Mouse (Mus musculus) hindbrain, embryonic 12.5 days (tissue): ENCODE results near the gene Scamp2. TPM values are rescaled to one million over a fixed set of nuclear protein-coding genes. Genes with fewer than 3 reads are reported as not detected.

Source experiments
- ATAC-seq: fragments of 200-750 bp; cut with Nextera tagmentation; 2 replicates; pipeline ENCODE4 v1.8.0; 2017; ENCODE audit warnings: moderate TSS enrichment; ENCODE audit not compliant: low FRiP score
- H3K27ac ChIP-seq: fragments of 300-500 bp; sonication (generic); 2 replicates; pipeline ENCODE4 v1.5.1; 2016; ENCODE audit warnings: mild to moderate bottlenecking
- H3K27me3 ChIP-seq: fragments of 300-500 bp; sonication (generic); 2 replicates; pipeline ENCODE4 v1.6.1; 2016; ENCODE audit warnings: mild to moderate bottlenecking
- H3K36me3 ChIP-seq: fragments of 300-500 bp; sonication (generic); 2 replicates; pipeline ENCODE4 v1.6.1; 2016; ENCODE audit warnings: mild to moderate bottlenecking
- H3K4me1 ChIP-seq: fragments of 300-500 bp; sonication (generic); 2 replicates; pipeline ENCODE4 v1.6.1; 2016
- H3K4me2 ChIP-seq: fragments of 300-500 bp; sonication (generic); replicated peaks from 2 replicates; pipeline ENCODE4 v1.6.1; 2016; ENCODE audit warnings: mild to moderate bottlenecking
- H3K4me3 ChIP-seq: fragments of 300-500 bp; sonication (generic); 2 replicates; pipeline ENCODE4 v1.5.1; 2016; ENCODE audit warnings: mild to moderate bottlenecking
- H3K9ac ChIP-seq: fragments of 300-500 bp; sonication (generic); 2 replicates; pipeline ENCODE4 v1.6.1; 2016; ENCODE audit warnings: mild to moderate bottlenecking, moderate library complexity
- H3K9me3 ChIP-seq: fragments of 300-500 bp; sonication (generic); replicated peaks from 2 replicates; pipeline ENCODE4 v1.6.1; 2016; ENCODE audit warnings: mild to moderate bottlenecking
- WGBS: fragments of 180-500 bp; shearing (Covaris S2); methylation state at CpG from one replicate; pipeline ENCODE4 v1.1.7; 2016; 5-methylcytosine and 5-hydroxymethylcytosine counted together
- polyA plus RNA-seq: library from polyadenylated mRNA; unstranded; fragments of >200 nt; fragmentation: Nextera tagmentation; extraction: Ambion mirVana; gene quantifications from 2 replicates; pipeline ENCODE4 v1.2.1, GENCODE M21; 2016

Gene Scamp2
- polyA plus RNA-seq, 1 experiment from 2014 or later: 61.9 TPM

GRCm38 (mm10) chr9:57602098-57602497 lies 41.4 kb downstream of the Scamp2 start:
- no peak overlapping the region for H3K27ac ChIP-seq
- no peak overlapping the region for H3K4me3 ChIP-seq
- ATAC-seq: no peak
- no peak overlapping the region for H3K9ac ChIP-seq
- H3K36me3 ChIP-seq: no peaks in the 10 kb centered on the region
- 75% methylated on average over 8 of the region's 8 CpGs for WGBS
- H3K4me2 ChIP-seq: no peak overlapping the region
- peaks cover 50% of the 10 kb centered on the region for H3K4me1 ChIP-seq
- H3K9me3 ChIP-seq: no peaks in the 10 kb centered on the region
- H3K27me3 ChIP-seq: peaks cover 26% of the 10 kb centered on the region

DNA sequence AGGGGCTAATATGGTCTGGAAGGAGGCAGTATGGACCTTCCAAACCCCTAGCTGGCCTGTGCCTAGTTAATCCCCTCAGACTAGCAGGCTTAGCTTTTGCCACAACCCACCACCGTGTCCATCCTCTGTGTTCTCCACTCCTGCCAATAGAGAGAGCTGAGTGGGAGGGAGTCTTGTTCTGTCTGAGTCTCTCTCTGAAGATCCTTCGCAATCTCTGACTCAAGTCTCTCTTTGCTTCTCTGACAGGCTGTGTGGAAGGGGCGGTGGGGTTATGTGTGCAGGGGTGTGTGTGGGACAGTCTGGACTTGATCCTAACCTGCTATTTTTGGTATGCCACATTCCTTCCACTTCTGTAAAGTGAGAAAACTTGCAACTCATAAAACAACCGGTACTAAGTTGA lies 44.1 kb downstream of the Scamp2 start:
- H3K36me3 ChIP-seq: no peaks in the 10 kb centered on the region
- WGBS: 82% methylated on average over 4 of the region's 4 CpGs
- no peak for ATAC-seq

DNA sequence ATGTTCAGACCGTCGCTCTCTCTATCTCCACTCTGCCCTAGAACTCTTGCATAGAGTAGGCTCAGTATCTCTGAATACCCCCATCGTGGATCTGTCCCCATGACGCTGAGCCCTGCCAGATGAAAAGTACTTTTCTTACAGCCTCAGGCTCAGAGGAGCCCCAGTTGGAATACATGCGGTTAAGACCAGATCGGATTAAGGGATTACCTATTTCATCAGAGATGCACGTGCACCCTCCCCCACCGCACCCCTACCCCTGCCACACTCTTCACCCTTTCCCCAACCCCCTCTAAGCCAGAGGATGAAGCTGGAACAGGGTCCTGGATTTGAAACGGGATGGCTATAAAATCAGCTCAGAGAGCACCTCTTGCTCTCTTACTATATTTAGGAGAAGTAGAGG lies 44.8 kb downstream of the Scamp2 start:
- Histone ChIP-seq H3K36me3 (no peaks in the 10 kb centered on the region), H3K9ac (no peak overlapping the region), H3K4me1 (peaks cover 23% of the 10 kb centered on the region), H3K4me3 (no peak overlapping the region), H3K27me3 (peaks cover 29% of the 10 kb centered on the region), H3K4me2 (no peak overlapping the region), H3K27ac (no peak overlapping the region), H3K9me3 (no peaks in the 10 kb centered on the region)
- 18% methylated on average over 9 of the region's 9 CpGs for WGBS
- ATAC-seq: no peak

More for the DNA sequence above, 44.1 kb downstream of the Scamp2 start:
- peaks cover 29% of the 10 kb centered on the region for H3K27me3 ChIP-seq
- H3K4me2 ChIP-seq: no peak overlapping the region
- H3K9ac ChIP-seq: no peak overlapping the region
- no peaks in the 10 kb centered on the region for H3K9me3 ChIP-seq
- no peak overlapping the region for H3K27ac ChIP-seq
- peaks cover 25% of the 10 kb centered on the region for H3K4me1 ChIP-seq
- no peak overlapping the region for H3K4me3 ChIP-seq

DNA sequence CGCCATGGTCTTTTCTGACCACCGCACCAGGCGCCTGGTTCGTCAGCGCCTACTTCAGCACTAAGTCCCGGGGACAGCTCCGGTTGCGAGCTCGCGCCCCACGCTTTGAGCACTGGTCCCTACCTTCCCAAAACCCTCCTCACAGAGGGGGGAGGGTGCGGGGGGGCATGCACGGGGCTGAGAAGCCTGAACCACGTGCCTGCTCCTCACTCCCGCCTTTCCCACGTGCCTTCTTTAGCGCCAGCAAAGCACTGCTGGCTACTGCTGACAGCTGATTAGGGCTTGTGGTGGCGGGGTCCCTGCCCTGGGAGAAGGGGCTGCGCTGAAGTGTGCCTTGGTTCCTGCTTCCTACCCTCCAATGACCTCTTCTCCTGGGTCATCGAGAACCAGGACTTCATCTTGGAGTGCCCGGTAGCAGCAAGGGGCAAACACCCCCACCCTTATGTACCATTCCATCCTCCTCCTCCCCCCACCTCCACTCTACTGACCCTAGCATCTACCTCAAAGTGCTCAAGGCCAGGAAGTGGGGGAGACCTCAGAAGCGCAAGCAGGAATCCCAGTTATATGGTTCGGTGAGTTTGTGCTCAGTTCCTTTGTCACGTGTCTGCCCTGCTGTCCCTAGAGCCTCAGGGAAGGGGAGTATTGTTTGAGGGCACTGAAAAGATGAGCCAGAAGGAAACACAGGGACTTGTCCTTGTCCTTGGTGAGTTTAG lies 45.6 kb downstream of the Scamp2 start, which contains the start of gene Cplx3:
Gene Cplx3 (minus strand): TSS at position 143 of the 713 bp plus-strand sequence.
- peaks cover 29% of the 10 kb centered on the region for H3K27me3 ChIP-seq
- H3K36me3 ChIP-seq: no peaks in the 10 kb centered on the region
- H3K4me1 ChIP-seq: peaks cover 15% of the 10 kb centered on the region
- H3K9ac ChIP-seq: no peak within 1 kb of the TSS
- no peak within 1 kb of the TSS for H3K27ac ChIP-seq
- no peak within 1 kb of the TSS for H3K4me3 ChIP-seq
- 6% methylated on average over 24 of the region's 24 CpGs for WGBS
- peak within 1 kb of the TSS; percentile 33 for H3K4me2 ChIP-seq
- ATAC-seq: peak; percentile 43; the same call in 1 of the 2 replicates
- H3K9me3 ChIP-seq: no peaks in the 10 kb centered on the region

- Histone ChIP-seq H3K27me3 (peaks cover 23% of the 10 kb centered on the region), H3K4me1 (peaks cover 11% of the 10 kb centered on the region), H3K27ac (no peak overlapping the region), H3K9me3 (no peaks in the 10 kb centered on the region), H3K36me3 (no peaks in the 10 kb centered on the region), H3K4me3 (no peak overlapping the region), H3K9ac (no peak overlapping the region), H3K4me2 (no peak overlapping the region)
- 67% methylated on average over 3 of the region's 3 CpGs for WGBS
- no peak for ATAC-seq
These were observed 49.1 kb downstream of the Scamp2 start for GRCm38 (mm10) chr9:57609803-57610202.

- Histone ChIP-seq H3K27me3 (peaks cover 20% of the 10 kb centered on the region), H3K36me3 (no peaks in the 10 kb centered on the region), H3K4me2 (no peak overlapping the region), H3K27ac (no peak overlapping the region), H3K9ac (no peak overlapping the region), H3K4me1 (peaks cover 11% of the 10 kb centered on the region), H3K9me3 (no peaks in the 10 kb centered on the region), H3K4me3 (no peak overlapping the region)
- WGBS: 68% methylated on average over 3 of the region's 3 CpGs
- no peak for ATAC-seq
These were observed 49.6 kb downstream of the Scamp2 start for GRCm38 (mm10) chr9:57610359-57610826.

- Histone ChIP-seq H3K9ac (no peak overlapping the region), H3K36me3 (no peaks in the 10 kb centered on the region), H3K4me3 (no peak overlapping the region), H3K27ac (no peak overlapping the region), H3K4me1 (no peaks in the 10 kb centered on the region), H3K9me3 (no peaks in the 10 kb centered on the region), H3K27me3 (0 out of 2 replicates have a peak, but pooled peaks cover 3% of the 10 kb centered on the region), H3K4me2 (no peak overlapping the region)
- no peak for ATAC-seq
- WGBS: 87% methylated on average over 7 of the region's 7 CpGs
These were observed 51.8 kb downstream of the Scamp2 start for GRCm38 (mm10) chr9:57612587-57612986.

DNA sequence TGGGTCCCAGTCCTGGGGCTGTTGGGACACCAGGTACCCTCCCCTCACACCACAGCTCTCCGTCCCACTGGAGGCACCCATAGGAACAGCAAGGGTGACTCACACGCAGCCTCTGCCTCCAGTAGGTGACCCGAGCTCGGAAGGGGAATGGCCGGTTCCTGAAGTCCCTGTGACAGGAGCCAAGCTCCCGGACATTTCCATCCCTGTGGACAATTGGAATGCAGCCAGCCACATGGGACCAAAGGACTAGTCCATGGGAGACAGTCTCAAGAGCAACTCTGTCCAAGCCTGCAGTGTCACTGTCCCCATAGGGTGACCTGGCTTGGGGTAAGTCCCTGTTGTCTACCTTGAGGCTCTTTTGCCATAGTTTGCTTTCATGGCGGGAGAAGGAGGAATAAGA lies 53.2 kb downstream of the Scamp2 start:
- Histone ChIP-seq H3K9me3 (no peaks in the 10 kb centered on the region), H3K36me3 (no peaks in the 10 kb centered on the region), H3K27me3 (no peaks in the 10 kb centered on the region), H3K27ac (no peak overlapping the region), H3K4me2 (no peak overlapping the region), H3K9ac (no peak overlapping the region), H3K4me3 (no peak overlapping the region), H3K4me1 (no peaks in the 10 kb centered on the region)
- ATAC-seq: no peak
- WGBS: 86% methylated on average over 7 of the region's 7 CpGs

GRCm38 (mm10) chr9:57614786-57615185 lies 54.0 kb downstream of the Scamp2 start:
- Histone ChIP-seq H3K36me3 (no peaks in the 10 kb centered on the region), H3K9ac (no peak overlapping the region), H3K4me3 (no peak overlapping the region), H3K9me3 (no peaks in the 10 kb centered on the region), H3K27me3 (no peaks in the 10 kb centered on the region), H3K4me2 (no peak overlapping the region), H3K27ac (no peak overlapping the region), H3K4me1 (no peaks in the 10 kb centered on the region)
- WGBS: 89% methylated on average over 4 of the region's 4 CpGs
- ATAC-seq: no peak

DNA sequence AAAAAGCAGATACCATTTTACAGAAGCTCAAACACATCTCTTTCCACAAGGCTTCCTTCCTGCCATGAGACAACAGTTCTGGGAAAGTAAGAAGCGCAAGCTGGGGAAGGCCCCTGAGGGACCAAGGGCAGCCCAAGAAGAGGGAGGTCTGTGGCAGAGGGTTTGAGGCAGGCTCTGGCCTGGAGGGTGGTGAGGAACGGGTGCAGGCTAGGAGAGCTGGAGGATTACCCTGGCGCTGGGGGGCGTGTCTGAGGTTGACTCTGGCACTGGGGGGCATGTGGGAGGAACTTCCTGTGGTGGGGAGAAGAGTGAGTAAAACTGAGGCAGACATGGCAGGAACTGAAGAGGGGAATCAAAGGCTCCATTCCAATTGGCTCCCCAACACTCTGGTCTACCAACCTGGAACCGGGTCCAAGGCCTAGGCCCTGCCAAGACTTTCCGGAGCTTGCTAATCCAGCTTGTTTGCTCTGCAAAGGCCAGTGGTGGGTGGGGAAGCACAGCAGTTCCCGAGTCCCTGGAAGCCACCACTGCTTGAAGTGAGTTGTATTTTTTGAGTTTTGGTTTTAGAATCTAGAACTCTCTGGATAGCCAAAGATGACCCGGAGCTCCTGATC lies 56.9 kb downstream of the Scamp2 start:
- no peak overlapping the region for H3K27ac ChIP-seq
- no peak for ATAC-seq
- no peak overlapping the region for H3K4me2 ChIP-seq
- no peaks in the 10 kb centered on the region for H3K4me1 ChIP-seq
- 78% methylated on average over 8 of the region's 8 CpGs for WGBS
- H3K36me3 ChIP-seq: no peaks in the 10 kb centered on the region
- no peaks in the 10 kb centered on the region for H3K27me3 ChIP-seq
- no peak overlapping the region for H3K4me3 ChIP-seq
- no peak overlapping the region for H3K9ac ChIP-seq
- no peaks in the 10 kb centered on the region for H3K9me3 ChIP-seq

GRCm38 (mm10) chr9:57618854-57619253 lies 58.1 kb downstream of the Scamp2 start:
- 82% methylated on average over 8 of the region's 8 CpGs for WGBS
- H3K4me1 ChIP-seq: no peaks in the 10 kb centered on the region
- no peak overlapping the region for H3K4me3 ChIP-seq
- H3K36me3 ChIP-seq: no peaks in the 10 kb centered on the region
- H3K4me2 ChIP-seq: no peak overlapping the region
- H3K9ac ChIP-seq: no peak overlapping the region
- no peaks in the 10 kb centered on the region for H3K9me3 ChIP-seq
- H3K27ac ChIP-seq: no peak overlapping the region
- no peak for ATAC-seq
- no peaks in the 10 kb centered on the region for H3K27me3 ChIP-seq

- Histone ChIP-seq H3K27me3 (no peaks in the 10 kb centered on the region), H3K4me2 (no peak within 1 kb of the TSS), H3K27ac (no peak within 1 kb of the TSS), H3K36me3 (peaks cover 14% of the 10 kb centered on the region), H3K9me3 (no peaks in the 10 kb centered on the region), H3K9ac (no peak within 1 kb of the TSS), H3K4me3 (no peak within 1 kb of the TSS), H3K4me1 (0 out of 2 replicates have a peak, but pooled peaks cover under 1% of the 10 kb centered on the region)
- WGBS: 85% methylated on average over 5 of the region's 5 CpGs
- no peak for ATAC-seq
These were observed 59.9 kb downstream of the Scamp2 start, which contains the start of gene Lman1l for GRCm38 (mm10) chr9:57620674-57621073. Gene Lman1l, minus strand, starts transcription at chr9:57620774.
